Mouse (Mus musculus): ENCODE results near the gene Cmtm8. TPM values are rescaled to one million over a fixed set of nuclear protein-coding genes. Genes with fewer than 3 reads are reported as not detected.

Gene Cmtm8
- polyA plus RNA-seq, 1 experiment from 2014 or later: 6.1 TPM

DNA sequence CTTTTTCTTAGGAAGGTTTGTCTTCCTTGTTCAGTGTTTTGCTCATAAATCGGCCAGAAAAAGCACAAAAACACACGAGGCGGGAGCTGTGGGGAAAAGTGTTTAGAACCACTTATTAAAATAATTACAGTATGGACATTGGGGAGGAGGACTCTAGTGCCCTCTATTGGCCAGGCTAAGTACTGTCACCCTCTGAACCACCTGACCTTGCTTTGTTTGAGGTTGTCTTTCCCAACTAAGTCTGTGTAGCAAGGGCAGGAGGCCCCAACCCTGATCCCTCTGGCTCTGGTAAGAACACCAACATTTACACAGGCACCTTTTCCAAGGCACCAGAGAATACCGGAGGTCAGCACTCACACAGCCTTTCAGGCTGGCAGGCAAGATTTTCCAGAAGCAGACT, 28.6 kb downstream of the Cmtm8 start:
- no peak overlapping the region for H3K27ac ChIP-seq (replicated peaks; ENCODE audit: low read depth, low read length)
- no peak overlapping the region for H3K9ac ChIP-seq (replicated peaks; ENCODE audit: low read length)
- no peaks in the 10 kb centered on the region for H3K27me3 ChIP-seq (ENCODE audit: control insufficient read depth, insufficient read depth, low read length)
- WGBS: 79% methylated on average over 4 of the region's 4 CpGs
- ATAC-seq (ENCODE audit: low FRiP score, low TSS enrichment) (no peak), DNase-seq (no peak)
- H3K4me3 ChIP-seq (replicated peaks; ENCODE audit: low read depth, low read length): no peak overlapping the region
- no peaks in the 10 kb centered on the region for H3K9me3 ChIP-seq (ENCODE audit: control insufficient read depth, low read length)
- no peak overlapping the region for H3K4me2 ChIP-seq (ENCODE audit: low read length)
- H3K36me3 ChIP-seq (ENCODE audit: control insufficient read depth, insufficient read depth, low read length): no peaks in the 10 kb centered on the region
- no peaks in the 10 kb centered on the region for H3K4me1 ChIP-seq (ENCODE audit: control insufficient read depth, insufficient read depth, low read length)

- ATAC-seq (ENCODE audit: low FRiP score, low TSS enrichment) (no peak), DNase-seq (no peak)
- 90% methylated on average over 4 of the region's 4 CpGs for WGBS
- H3K27me3 ChIP-seq (ENCODE audit: control insufficient read depth, insufficient read depth, low read length): no peaks in the 10 kb centered on the region
- no peak overlapping the region for H3K4me3 ChIP-seq (replicated peaks; ENCODE audit: low read depth, low read length)
- no peak overlapping the region for H3K4me2 ChIP-seq (ENCODE audit: low read length)
- no peak overlapping the region for H3K9ac ChIP-seq (replicated peaks; ENCODE audit: low read length)
- H3K4me1 ChIP-seq (ENCODE audit: control insufficient read depth, insufficient read depth, low read length): no peaks in the 10 kb centered on the region
- no peak overlapping the region for H3K27ac ChIP-seq (replicated peaks; ENCODE audit: low read depth, low read length)
- H3K36me3 ChIP-seq (ENCODE audit: control insufficient read depth, insufficient read depth, low read length): no peaks in the 10 kb centered on the region
- no peaks in the 10 kb centered on the region for H3K9me3 ChIP-seq (ENCODE audit: control insufficient read depth, low read length)
Measured at GRCm38 (mm10) chr9:114812001-114812400, 32.0 kb downstream of the Cmtm8 start.

DNA sequence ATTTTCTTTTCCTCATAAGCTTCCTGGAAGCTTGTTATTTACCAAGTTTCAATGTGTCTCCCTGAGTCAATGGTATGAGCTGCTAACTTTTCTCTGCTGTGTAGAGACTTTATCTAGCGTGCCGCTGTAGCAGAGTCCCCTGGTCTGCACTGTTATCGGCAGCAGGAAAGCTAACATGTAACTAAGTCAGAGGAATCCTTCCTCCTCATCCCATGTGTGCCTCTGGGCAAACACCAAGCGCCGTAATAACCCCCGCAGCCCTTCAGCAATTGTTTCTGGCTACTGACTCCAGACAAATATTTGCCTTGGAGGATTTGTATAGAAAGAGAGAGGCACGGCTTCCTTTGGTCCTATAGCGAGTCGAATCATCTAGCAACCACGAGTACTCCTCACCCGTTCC, 33.1 kb downstream of the Cmtm8 start:
- 87% methylated on average over 11 of the region's 11 CpGs for WGBS

GRCm38 (mm10) chr9:114808671-114809070, 35.3 kb downstream of the Cmtm8 start:
- Histone ChIP-seq H3K9ac (replicated peaks; ENCODE audit: low read length) (no peak overlapping the region), H3K36me3 (ENCODE audit: control insufficient read depth, insufficient read depth, low read length) (no peaks in the 10 kb centered on the region), H3K4me2 (ENCODE audit: low read length) (no peak overlapping the region), H3K4me3 (replicated peaks; ENCODE audit: low read depth, low read length) (no peak overlapping the region), H3K4me1 (ENCODE audit: control insufficient read depth, insufficient read depth, low read length) (no peaks in the 10 kb centered on the region), H3K27ac (replicated peaks; ENCODE audit: low read depth, low read length) (no peak overlapping the region), H3K27me3 (ENCODE audit: control insufficient read depth, insufficient read depth, low read length) (no peaks in the 10 kb centered on the region), H3K9me3 (ENCODE audit: control insufficient read depth, low read length) (no peaks in the 10 kb centered on the region)
- WGBS: 86% methylated on average over 5 of the region's 5 CpGs
- no peak for DNase-seq
- no peak for ATAC-seq (ENCODE audit: low FRiP score, low TSS enrichment)

More for the DNA sequence above, 33.1 kb downstream of the Cmtm8 start:
- Histone ChIP-seq H3K36me3 (ENCODE audit: control insufficient read depth, insufficient read depth, low read length) (no peaks in the 10 kb centered on the region), H3K4me2 (ENCODE audit: low read length) (no peak overlapping the region), H3K4me1 (ENCODE audit: control insufficient read depth, insufficient read depth, low read length) (no peaks in the 10 kb centered on the region), H3K9ac (replicated peaks; ENCODE audit: low read length) (no peak overlapping the region), H3K27me3 (ENCODE audit: control insufficient read depth, insufficient read depth, low read length) (no peaks in the 10 kb centered on the region), H3K4me3 (replicated peaks; ENCODE audit: low read depth, low read length) (no peak overlapping the region), H3K27ac (replicated peaks; ENCODE audit: low read depth, low read length) (no peak overlapping the region), H3K9me3 (ENCODE audit: control insufficient read depth, low read length) (no peaks in the 10 kb centered on the region)
- ATAC-seq (ENCODE audit: low FRiP score, low TSS enrichment) (no peak), DNase-seq (no peak)

DNA sequence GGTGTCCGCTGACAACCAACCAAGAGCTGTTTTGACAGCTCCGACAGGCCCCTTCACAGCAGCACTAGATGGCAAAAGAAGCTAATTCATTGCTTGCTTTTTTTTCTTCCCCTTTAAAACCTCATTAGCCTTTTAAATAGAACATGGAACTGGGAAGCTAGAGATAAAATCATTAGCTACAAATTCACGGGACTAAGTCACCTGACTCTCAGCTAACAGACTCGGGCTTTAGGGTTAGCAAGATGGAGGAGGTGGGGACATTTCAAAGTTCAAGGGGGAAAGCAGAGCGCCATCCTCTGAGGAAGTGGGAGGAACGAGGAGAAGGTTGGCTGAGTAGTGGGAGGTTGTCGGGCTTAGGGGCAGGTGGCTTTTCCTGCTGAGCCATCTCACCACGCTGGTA, 36.7 kb downstream of the Cmtm8 start:
- Histone ChIP-seq H3K4me1 (ENCODE audit: control insufficient read depth, insufficient read depth, low read length) (no peaks in the 10 kb centered on the region), H3K4me2 (ENCODE audit: low read length) (no peak overlapping the region), H3K4me3 (replicated peaks; ENCODE audit: low read depth, low read length) (no peak overlapping the region), H3K27ac (replicated peaks; ENCODE audit: low read depth, low read length) (no peak overlapping the region), H3K9ac (replicated peaks; ENCODE audit: low read length) (no peak overlapping the region), H3K36me3 (ENCODE audit: control insufficient read depth, insufficient read depth, low read length) (no peaks in the 10 kb centered on the region), H3K9me3 (ENCODE audit: control insufficient read depth, low read length) (no peaks in the 10 kb centered on the region), H3K27me3 (ENCODE audit: control insufficient read depth, insufficient read depth, low read length) (no peaks in the 10 kb centered on the region)
- ATAC-seq (ENCODE audit: low FRiP score, low TSS enrichment) (no peak), DNase-seq (no peak)
- WGBS: 70% methylated on average over 8 of the region's 8 CpGs

DNA sequence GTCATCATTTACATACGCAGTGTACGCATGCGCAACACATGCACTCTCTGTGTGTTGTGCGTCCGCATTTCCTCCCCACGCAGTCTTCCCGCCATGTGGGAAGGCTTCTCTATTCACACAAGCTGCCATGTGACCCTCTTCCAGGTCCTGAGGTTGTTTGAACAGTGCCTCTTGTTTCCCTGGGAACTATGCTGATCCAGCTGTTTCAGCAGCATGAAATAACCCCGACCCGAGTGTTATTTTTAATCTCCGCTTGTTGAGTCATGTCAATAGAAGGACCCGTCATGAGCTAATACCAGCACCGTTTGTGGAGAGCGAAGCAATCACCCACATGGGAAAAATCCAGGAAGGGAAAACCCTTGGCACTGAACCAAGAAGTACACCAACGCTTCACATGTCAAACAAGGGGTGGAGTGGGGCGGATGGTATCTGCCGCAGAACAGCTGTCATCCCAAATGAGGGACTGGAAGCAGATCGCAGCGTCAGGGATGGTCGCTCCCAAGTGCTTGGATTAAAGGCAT, 38.7 kb downstream of the Cmtm8 start:
- Histone ChIP-seq H3K4me3 (replicated peaks; ENCODE audit: low read depth, low read length) (no peak overlapping the region), H3K9ac (replicated peaks; ENCODE audit: low read length) (no peak overlapping the region), H3K27ac (replicated peaks; ENCODE audit: low read depth, low read length) (no peak overlapping the region), H3K9me3 (ENCODE audit: control insufficient read depth, low read length) (no peaks in the 10 kb centered on the region), H3K27me3 (ENCODE audit: control insufficient read depth, insufficient read depth, low read length) (no peaks in the 10 kb centered on the region), H3K36me3 (ENCODE audit: control insufficient read depth, insufficient read depth, low read length) (no peaks in the 10 kb centered on the region), H3K4me1 (ENCODE audit: control insufficient read depth, insufficient read depth, low read length) (no peaks in the 10 kb centered on the region), H3K4me2 (ENCODE audit: low read length) (no peak overlapping the region)
- DNase-seq (peak; percentile 57), ATAC-seq (ENCODE audit: low FRiP score, low TSS enrichment) (no peak)
- WGBS: 67% methylated on average over 19 of the region's 19 CpGs

DNA sequence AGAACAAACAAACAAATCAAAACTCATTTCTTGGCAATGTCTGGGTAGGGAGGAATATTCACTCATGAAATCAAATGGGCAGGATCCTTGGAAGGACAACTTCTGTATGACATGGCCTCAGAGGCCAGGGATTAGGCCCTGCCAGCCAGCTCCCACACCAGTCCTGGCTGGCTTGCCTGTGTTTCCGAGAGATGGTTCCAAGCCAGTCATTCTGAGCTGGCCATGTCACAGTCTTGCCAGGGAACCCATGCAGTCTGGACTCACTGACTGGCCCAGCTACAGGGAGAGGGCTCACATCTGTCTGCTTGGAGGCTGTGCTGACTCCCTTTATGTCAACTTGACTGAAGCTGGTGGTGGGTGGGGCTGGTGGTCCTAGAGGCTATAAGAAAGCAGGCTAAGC, 41.8 kb downstream of the Cmtm8 start:
- H3K27me3 ChIP-seq (ENCODE audit: control insufficient read depth, insufficient read depth, low read length): no peaks in the 10 kb centered on the region
- ATAC-seq (ENCODE audit: low FRiP score, low TSS enrichment) (no peak), DNase-seq (no peak)
- 88% methylated on average over 1 of the region's 1 CpGs for WGBS
- no peak overlapping the region for H3K9ac ChIP-seq (replicated peaks; ENCODE audit: low read length)
- no peaks in the 10 kb centered on the region for H3K9me3 ChIP-seq (ENCODE audit: control insufficient read depth, low read length)
- H3K27ac ChIP-seq (replicated peaks; ENCODE audit: low read depth, low read length): no peak overlapping the region
- no peak overlapping the region for H3K4me2 ChIP-seq (ENCODE audit: low read length)
- H3K4me1 ChIP-seq (ENCODE audit: control insufficient read depth, insufficient read depth, low read length): no peaks in the 10 kb centered on the region
- no peaks in the 10 kb centered on the region for H3K36me3 ChIP-seq (ENCODE audit: control insufficient read depth, insufficient read depth, low read length)
- H3K4me3 ChIP-seq (replicated peaks; ENCODE audit: low read depth, low read length): no peak overlapping the region

- H3K27me3 ChIP-seq (ENCODE audit: control insufficient read depth, insufficient read depth, low read length): no peaks in the 10 kb centered on the region
- no peak overlapping the region for H3K4me3 ChIP-seq (replicated peaks; ENCODE audit: low read depth, low read length)
- no peaks in the 10 kb centered on the region for H3K9me3 ChIP-seq (ENCODE audit: control insufficient read depth, low read length)
- ATAC-seq (ENCODE audit: low FRiP score, low TSS enrichment) (no peak), DNase-seq (no peak)
- H3K4me2 ChIP-seq (ENCODE audit: low read length): no peak overlapping the region
- no peaks in the 10 kb centered on the region for H3K4me1 ChIP-seq (ENCODE audit: control insufficient read depth, insufficient read depth, low read length)
- no peaks in the 10 kb centered on the region for H3K36me3 ChIP-seq (ENCODE audit: control insufficient read depth, insufficient read depth, low read length)
- H3K27ac ChIP-seq (replicated peaks; ENCODE audit: low read depth, low read length): no peak overlapping the region
- no peak overlapping the region for H3K9ac ChIP-seq (replicated peaks; ENCODE audit: low read length)
- WGBS: 25% methylated on average over 15 of the region's 15 CpGs
Measured at GRCm38 (mm10) chr9:114801301-114801700, 42.7 kb downstream of the Cmtm8 start.

GRCm38 (mm10) chr9:114799498-114800107, 44.4 kb downstream of the Cmtm8 start:
- WGBS: 40% methylated on average over 10 of the region's 10 CpGs

More at GRCm38 (mm10) chr9:114799498-114800107, 44.4 kb downstream of the Cmtm8 start:
- no peak overlapping the region for H3K27ac ChIP-seq (replicated peaks; ENCODE audit: low read depth, low read length)
- no peak overlapping the region for H3K9ac ChIP-seq (replicated peaks; ENCODE audit: low read length)
- no peaks in the 10 kb centered on the region for H3K27me3 ChIP-seq (ENCODE audit: control insufficient read depth, insufficient read depth, low read length)
- no peaks in the 10 kb centered on the region for H3K4me1 ChIP-seq (ENCODE audit: control insufficient read depth, insufficient read depth, low read length)
- no peak overlapping the region for H3K4me3 ChIP-seq (replicated peaks; ENCODE audit: low read depth, low read length)
- no peak for DNase-seq
- H3K36me3 ChIP-seq (ENCODE audit: control insufficient read depth, insufficient read depth, low read length): no peaks in the 10 kb centered on the region
- H3K9me3 ChIP-seq (ENCODE audit: control insufficient read depth, low read length): no peaks in the 10 kb centered on the region
- ATAC-seq (ENCODE audit: low FRiP score, low TSS enrichment): no peak
- no peak overlapping the region for H3K4me2 ChIP-seq (ENCODE audit: low read length)
